Mouse (Mus musculus) gastrocnemius, adult 18-20 months (tissue): ENCODE results near the gene Lrrc20. TPM values are rescaled to one million over a fixed set of nuclear protein-coding genes. Genes with fewer than 3 reads are reported as not detected.

Experiments
- DNase-seq: peaks from one replicate; pipeline ENCODE4 v3.0.0; 2021; ENCODE audit warnings: low spot score
- total RNA-seq, 2 experiments: library from RNA; stranded (reverse); gene quantifications; 2 replicates each; pipeline ENCODE4 v1.2.3; 2021

Gene Lrrc20
- total RNA-seq, 2 experiments from 2014 or later = 161 to 167 TPM

DNA sequence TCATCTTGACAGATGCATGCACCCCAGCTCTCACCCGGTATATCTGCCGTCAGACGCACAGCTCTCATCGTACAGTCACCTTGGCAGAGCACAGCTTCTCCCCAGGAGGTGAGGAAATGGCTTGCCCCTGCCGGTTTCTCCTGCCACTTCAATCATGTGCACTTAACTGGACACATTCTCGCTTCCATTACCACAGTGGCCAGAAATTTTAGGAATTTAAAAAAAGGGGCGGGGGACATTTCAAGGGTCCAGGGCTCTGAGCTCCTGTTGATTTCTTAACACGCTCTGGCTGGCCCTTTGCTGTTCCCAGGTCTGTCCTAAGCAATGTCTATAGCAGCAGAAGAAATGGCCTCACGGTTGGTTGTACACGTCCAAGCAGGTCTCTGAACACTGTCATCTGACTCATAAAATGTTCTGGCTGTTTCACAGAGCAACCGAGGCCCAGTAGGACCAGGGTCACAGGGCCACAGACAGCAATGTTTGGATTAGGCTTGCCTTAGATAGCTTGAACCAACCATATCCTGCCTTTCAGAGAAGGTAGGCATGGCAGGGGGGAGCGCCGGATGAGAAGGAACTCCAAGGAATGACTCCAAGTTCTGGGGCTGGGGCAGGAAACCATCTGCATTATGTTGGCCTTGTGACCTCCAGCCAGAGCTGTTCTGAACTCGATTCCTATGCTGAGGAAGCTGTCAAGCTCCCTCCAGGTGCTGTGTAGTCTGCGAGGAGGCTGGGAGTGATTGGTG, 151.8 kb downstream of the Lrrc20 start:
- no peak for DNase-seq

DNA sequence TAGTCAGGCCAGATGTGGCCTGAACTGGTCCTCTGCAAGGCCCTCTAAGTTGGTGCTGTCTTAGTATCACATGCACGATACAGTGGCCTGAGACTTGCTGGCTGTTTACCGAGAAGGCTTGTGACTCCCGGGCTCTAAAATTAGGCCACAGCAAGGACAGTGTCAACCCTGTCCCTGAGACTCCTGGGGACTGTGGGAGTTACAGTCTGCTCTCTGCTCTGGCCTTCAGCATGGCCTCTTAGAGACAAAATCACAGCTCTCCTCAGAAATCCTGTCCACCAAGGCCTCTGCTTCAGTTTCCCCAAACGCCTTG, 152.3 kb downstream of the Lrrc20 start:
- peak; percentile 84 for DNase-seq

Other genes starting within 250 kb of the Lrrc20 start
- gene Adamts14, start 202.4 kb upstream of the Lrrc20 start, total RNA-seq = 1 to 10 TPM in 1 of 2 experiments, under 1 TPM in 1; 0.88 to 1.2 TPM
- not detected for gene Prf1, start 178.0 kb upstream of the Lrrc20 start, total RNA-seq
- gene Pald1, start 92.3 kb upstream of the Lrrc20 start, total RNA-seq = 1 to 10 TPM; 5.1 to 6.3 TPM
- gene Nodal, start 57.8 kb upstream of the Lrrc20 start, total RNA-seq = under 1 TPM; 0.09 to 0.11 TPM
- gene Eif4ebp2, start 23.1 kb upstream of the Lrrc20 start, total RNA-seq = 100 to 1,000 TPM; 147 to 178 TPM
- under 1 TPM; 0.07 to 0.11 TPM for gene Npffr1, start 119.7 kb downstream of the Lrrc20 start, total RNA-seq
- gene Ppa1, start 172.8 kb downstream of the Lrrc20 start, total RNA-seq = 10 to 100 TPM; 57.6 to 68.1 TPM
- gene Sar1a, start 204.5 kb downstream of the Lrrc20 start, total RNA-seq = 100 to 1,000 TPM; 115 to 135 TPM
- 10 to 100 TPM; 13.0 to 15.1 TPM for gene Tysnd1, start 219.7 kb downstream of the Lrrc20 start, total RNA-seq
- 10 to 100 TPM; 12.4 to 15.2 TPM for gene Aifm2, start 239.5 kb downstream of the Lrrc20 start, total RNA-seq